Mouse (Mus musculus) hindbrain, embryonic 14.5 days (tissue): Measurements from ENCODE around the gene Acsl5. TPM values are rescaled to one million over a fixed set of nuclear protein-coding genes. Genes with fewer than 3 reads are reported as not detected.

ENCODE experiments used
- ATAC-seq: fragments of 200-750 bp; cut with Nextera tagmentation; 2 replicates; pipeline ENCODE4 v1.8.0; 2017; ENCODE audit warnings: moderate number of reproducible peaks, mild to moderate bottlenecking, moderate TSS enrichment, moderate library complexity; ENCODE audit not compliant: low FRiP score
- DNase-seq: peaks from one replicate; pipeline ENCODE4 v3.0.0-alpha.2; 2015; ENCODE audit warnings: low spot score
- H3K27ac ChIP-seq: fragments of 300-500 bp; sonication (generic); 2 replicates; pipeline ENCODE4 v1.5.1; 2014; ENCODE audit warnings: mild to moderate bottlenecking, moderate library complexity
- H3K27me3 ChIP-seq: fragments of 300-500 bp; sonication (generic); 2 replicates; pipeline ENCODE4 v1.6.1; 2014; ENCODE audit warnings: mild to moderate bottlenecking, low read length, mixed read lengths; ENCODE audit not compliant: control insufficient read depth, insufficient read depth
- H3K36me3 ChIP-seq: fragments of 300-500 bp; sonication (generic); replicated peaks from 2 replicates; pipeline ENCODE4 v1.6.1; 2014; ENCODE audit not compliant: control insufficient read depth, insufficient read depth
- H3K4me1 ChIP-seq: fragments of 300-500 bp; sonication (generic); replicated peaks from 2 replicates; pipeline ENCODE4 v1.6.1; 2014; ENCODE audit warnings: antibody characterized with exemption, low read length, mixed read lengths; ENCODE audit not compliant: control insufficient read depth, insufficient read depth
- H3K4me2 ChIP-seq: fragments of 300-500 bp; sonication (generic); replicated peaks from 2 replicates; pipeline ENCODE4 v1.6.1; 2014; ENCODE audit warnings: mild to moderate bottlenecking, moderate library complexity
- H3K4me3 ChIP-seq: fragments of 300-500 bp; sonication (generic); replicated peaks from 2 replicates; pipeline ENCODE4 v1.5.1; 2014; ENCODE audit warnings: mild to moderate bottlenecking, low read length
- H3K9ac ChIP-seq: fragments of 300-500 bp; sonication (generic); 2 replicates; pipeline ENCODE4 v1.6.1; 2014
- H3K9me3 ChIP-seq: fragments of 300-500 bp; sonication (generic); 2 replicates; pipeline ENCODE4 v1.6.1; 2016; ENCODE audit warnings: low read length; ENCODE audit not compliant: control insufficient read depth
- WGBS: fragments of 180-500 bp; shearing (Covaris S2); extraction: QIAGEN DNeasy Blood & Tissue Kit; methylation state at CpG from one replicate; pipeline ENCODE4 v1.1.7; 2014; 5-methylcytosine and 5-hydroxymethylcytosine counted together
- polyA plus RNA-seq: library from polyadenylated mRNA; unstranded; fragments of >200 nt; fragmentation: Nextera tagmentation; extraction: Ambion mirVana; gene quantifications from 2 replicates; pipeline ENCODE4 v1.2.1, GENCODE M21; 2014

The Acsl5 gene
- polyA plus RNA-seq, 1 experiment from 2014 or later, result 17.3 TPM

DNA sequence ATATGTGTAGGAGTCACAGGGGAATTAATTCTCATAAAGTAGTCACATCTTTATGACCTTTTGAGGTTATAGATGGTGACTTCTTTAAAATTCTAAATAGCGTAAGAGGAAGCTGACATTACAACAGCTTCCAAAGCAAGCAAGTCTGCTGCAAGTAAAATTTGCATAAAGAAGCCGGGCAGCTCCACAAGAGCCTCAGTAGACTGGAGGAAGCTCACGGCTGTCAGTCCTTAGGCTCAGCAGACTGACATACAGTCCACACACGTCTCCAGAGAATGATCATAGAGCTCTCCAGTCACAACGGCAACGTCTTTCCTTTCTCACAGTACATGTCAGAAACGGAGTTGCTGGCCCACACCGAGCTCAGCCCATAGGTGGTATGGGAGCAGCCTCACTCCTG lies 60.1 kb downstream of the Acsl5 start:
- H3K9me3 ChIP-seq, result no peaks in the 10 kb centered on the region
- no peak overlapping the region for H3K4me3 ChIP-seq
- H3K27ac ChIP-seq, result no peak overlapping the region
- DNase-seq, result no peak
- no peak overlapping the region for H3K9ac ChIP-seq
- H3K4me2 ChIP-seq, result no peak overlapping the region
- ATAC-seq, result no peak
- H3K4me1 ChIP-seq, result peaks cover 23% of the 10 kb centered on the region
- H3K27me3 ChIP-seq, result no peaks in the 10 kb centered on the region
- peaks cover 59% of the 10 kb centered on the region for H3K36me3 ChIP-seq
- WGBS, result 95% methylated on average over 8 of the region's 8 CpGs

DNA sequence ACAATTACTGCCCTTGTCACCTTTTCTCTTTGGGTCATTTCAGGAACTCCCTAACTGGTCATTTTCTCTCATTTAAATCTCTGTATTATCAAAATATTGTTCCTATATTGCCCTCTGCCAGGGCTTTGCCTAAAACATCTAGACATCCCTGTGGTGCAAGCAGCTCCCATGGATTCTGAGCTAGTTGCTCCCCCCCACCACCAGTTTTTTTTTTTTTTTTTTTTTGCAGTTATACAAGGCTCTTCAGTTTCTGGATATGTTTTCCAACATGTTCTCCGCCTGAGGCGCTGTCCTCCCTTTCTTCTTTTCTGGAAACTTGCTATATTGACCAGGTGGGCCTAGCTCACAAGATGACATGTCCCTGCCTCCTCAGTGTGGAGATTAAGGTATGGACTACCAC lies 61.9 kb downstream of the Acsl5 start:
- Histone ChIP-seq H3K4me3 (no peak overlapping the region), H3K4me1 (peaks cover 27% of the 10 kb centered on the region), H3K27me3 (no peaks in the 10 kb centered on the region), H3K4me2 (no peak overlapping the region), H3K27ac (no peak overlapping the region), H3K9me3 (no peaks in the 10 kb centered on the region), H3K9ac (no peak overlapping the region), H3K36me3 (peaks cover 43% of the 10 kb centered on the region)
- DNase-seq, result no peak
- WGBS, result 100% methylated on average over 2 of the region's 2 CpGs
- ATAC-seq, result no peak

DNA sequence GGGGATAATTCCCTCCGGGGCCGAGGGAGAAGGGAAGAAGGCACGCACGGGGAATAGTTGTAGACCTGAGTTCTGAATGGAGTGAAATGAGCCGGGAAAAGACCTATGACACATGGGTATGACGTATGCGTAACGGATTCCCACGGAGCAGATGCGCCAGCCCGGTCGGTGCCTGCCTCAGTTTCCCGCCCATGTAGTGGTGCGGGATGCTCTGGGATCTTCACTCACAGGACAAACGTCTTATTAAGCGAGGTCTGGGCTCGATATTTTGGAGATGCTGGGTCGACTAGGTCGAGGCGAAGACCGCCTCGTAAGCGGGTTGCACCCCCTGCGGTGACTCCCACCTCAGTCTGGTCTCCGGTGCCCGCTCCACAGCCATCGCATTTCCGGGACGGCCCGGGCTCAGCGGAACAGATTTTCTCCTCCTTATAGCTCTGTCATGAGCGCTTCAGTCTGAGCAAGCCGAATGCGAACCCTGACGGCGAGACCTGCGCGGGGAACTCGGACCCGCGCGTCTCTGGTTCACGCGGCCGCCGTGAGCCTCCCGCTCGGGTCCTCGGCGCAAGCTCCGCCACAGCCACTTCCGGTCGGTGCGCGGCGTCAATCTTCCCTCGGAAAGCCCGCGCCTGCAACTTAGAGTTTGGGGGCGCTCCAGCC lies 63.8 kb downstream of the Acsl5 start, which contains the start of gene Zdhhc6:
Gene Zdhhc6 (minus strand): TSS at position 581 of the 657 bp plus-strand sequence.
- Histone ChIP-seq H3K9me3 (no peaks in the 10 kb centered on the region), H3K36me3 (peaks cover 24% of the 10 kb centered on the region), H3K27ac (peak within 1 kb of the TSS; percentile 85), H3K4me2 (peak within 1 kb of the TSS; percentile 92), H3K27me3 (no peaks in the 10 kb centered on the region), H3K4me3 (peak within 1 kb of the TSS; percentile 80), H3K9ac (peak within 1 kb of the TSS; percentile 91), H3K4me1 (peaks cover 27% of the 10 kb centered on the region)
- under 1% methylated on average over 60 of the region's 60 CpGs for WGBS
- DNase-seq (no peak), ATAC-seq (peak; percentile 84)

- DNase-seq (peak; percentile 93), ATAC-seq (peak; percentile 93)
- WGBS, result under 1% methylated on average over 48 of the region's 48 CpGs
Measured at GRCm38 (mm10) chr19:55316109-55316714, 64.5 kb downstream of the Acsl5 start, which contains the start of gene Vti1a. Gene Vti1a, plus strand, starts transcription at chr19:55316295.

DNA sequence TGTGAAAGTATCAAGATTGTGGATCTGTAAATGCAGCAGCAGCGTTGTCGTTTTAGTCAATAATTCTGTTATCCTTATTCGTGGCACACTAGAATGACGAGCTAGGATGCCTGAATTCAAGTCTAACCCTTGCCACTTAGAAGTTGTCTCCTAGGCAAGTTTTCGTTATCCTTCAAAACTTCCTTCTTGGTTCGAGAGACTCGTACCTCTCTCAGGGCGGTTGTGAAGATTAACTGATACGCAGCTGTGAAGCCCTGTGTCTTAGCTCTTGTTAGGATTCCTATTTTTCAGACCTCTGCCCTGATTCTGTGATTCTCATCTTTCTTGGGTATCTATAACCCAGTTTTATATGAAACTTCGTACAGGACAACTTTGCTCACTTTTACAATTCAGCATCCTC lies 65.2 kb downstream of the Acsl5 start:
- peaks cover 27% of the 10 kb centered on the region for H3K4me1 ChIP-seq
- H3K4me2 ChIP-seq, result peak overlapping the region; percentile 92
- H3K9ac ChIP-seq, result peak overlapping the region; percentile 91
- DNase-seq (no peak), ATAC-seq (no peak)
- no peak overlapping the region for H3K27ac ChIP-seq
- peaks cover 11% of the 10 kb centered on the region; the same call in 1 of the 2 replicates for H3K36me3 ChIP-seq
- 64% methylated on average over 10 of the region's 10 CpGs for WGBS
- H3K4me3 ChIP-seq, result peak overlapping the region; percentile 80
- H3K9me3 ChIP-seq, result no peaks in the 10 kb centered on the region
- no peaks in the 10 kb centered on the region for H3K27me3 ChIP-seq

More at GRCm38 (mm10) chr19:55316109-55316714, 64.5 kb downstream of the Acsl5 start, which contains the start of gene Vti1a:
- Histone ChIP-seq H3K4me3 (peak within 1 kb of the TSS; percentile 80), H3K9me3 (no peaks in the 10 kb centered on the region), H3K4me1 (peaks cover 27% of the 10 kb centered on the region), H3K4me2 (peak within 1 kb of the TSS; percentile 92), H3K27ac (peak within 1 kb of the TSS; percentile 85), H3K9ac (peak within 1 kb of the TSS; percentile 91), H3K27me3 (no peaks in the 10 kb centered on the region), H3K36me3 (peaks cover 18% of the 10 kb centered on the region; the same call in 1 of the 2 replicates)

DNA sequence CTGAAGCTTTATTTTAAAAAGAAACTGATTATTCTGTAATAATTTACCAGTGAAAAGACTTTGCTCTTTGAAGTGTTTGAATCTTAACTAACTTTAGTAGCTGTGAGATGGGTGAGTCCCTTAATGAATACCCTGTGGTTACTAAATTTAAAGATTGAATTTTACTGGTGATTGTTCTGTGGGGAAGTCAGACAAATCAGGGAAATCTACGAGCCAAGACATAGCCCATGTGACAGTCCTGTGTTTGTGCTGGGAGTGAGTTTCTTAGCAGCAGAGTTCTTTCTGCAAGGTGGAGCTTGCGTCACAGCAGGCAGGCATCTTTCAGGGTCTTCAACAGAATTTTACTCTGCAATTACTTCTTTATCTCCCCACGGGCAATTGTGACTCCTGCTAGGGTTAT lies 67.3 kb downstream of the Acsl5 start:
- no peak overlapping the region for H3K4me2 ChIP-seq
- no peak overlapping the region for H3K4me3 ChIP-seq
- DNase-seq (no peak), ATAC-seq (no peak)
- no peaks in the 10 kb centered on the region for H3K27me3 ChIP-seq
- H3K27ac ChIP-seq, result no peak overlapping the region
- H3K9ac ChIP-seq, result no peak overlapping the region
- peaks cover 21% of the 10 kb centered on the region for H3K4me1 ChIP-seq
- no peaks in the 10 kb centered on the region for H3K9me3 ChIP-seq
- H3K36me3 ChIP-seq, result peaks cover 14% of the 10 kb centered on the region; the same call in 1 of the 2 replicates
- WGBS, result 78% methylated on average over 3 of the region's 3 CpGs

DNA sequence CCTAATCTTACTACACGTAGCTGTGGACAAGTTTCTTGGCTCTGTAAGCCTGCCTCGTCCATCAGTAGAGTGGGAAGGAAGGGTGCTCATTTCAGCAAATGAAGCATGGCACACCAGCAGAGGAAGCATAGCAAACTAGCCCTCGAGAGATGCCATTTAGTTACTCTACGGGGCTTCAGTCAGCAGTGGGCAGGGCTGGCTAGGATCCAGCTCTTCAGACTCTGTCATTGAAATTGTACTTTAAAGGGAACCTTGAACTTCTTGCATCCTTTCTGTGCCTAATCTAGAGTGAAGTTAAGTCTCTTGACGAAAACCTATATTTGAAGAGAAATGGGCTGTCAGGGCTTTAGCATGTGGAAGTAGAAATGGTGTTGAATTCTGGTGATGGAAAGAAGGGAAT lies 67.8 kb downstream of the Acsl5 start:
- Histone ChIP-seq H3K9me3 (no peaks in the 10 kb centered on the region), H3K27ac (no peak overlapping the region), H3K4me3 (no peak overlapping the region), H3K36me3 (peaks cover 18% of the 10 kb centered on the region; the same call in 1 of the 2 replicates), H3K4me1 (peaks cover 16% of the 10 kb centered on the region), H3K27me3 (no peaks in the 10 kb centered on the region), H3K9ac (no peak overlapping the region), H3K4me2 (no peak overlapping the region)
- ATAC-seq (no peak), DNase-seq (no peak)
- WGBS, result 70% methylated on average over 5 of the region's 5 CpGs

DNA sequence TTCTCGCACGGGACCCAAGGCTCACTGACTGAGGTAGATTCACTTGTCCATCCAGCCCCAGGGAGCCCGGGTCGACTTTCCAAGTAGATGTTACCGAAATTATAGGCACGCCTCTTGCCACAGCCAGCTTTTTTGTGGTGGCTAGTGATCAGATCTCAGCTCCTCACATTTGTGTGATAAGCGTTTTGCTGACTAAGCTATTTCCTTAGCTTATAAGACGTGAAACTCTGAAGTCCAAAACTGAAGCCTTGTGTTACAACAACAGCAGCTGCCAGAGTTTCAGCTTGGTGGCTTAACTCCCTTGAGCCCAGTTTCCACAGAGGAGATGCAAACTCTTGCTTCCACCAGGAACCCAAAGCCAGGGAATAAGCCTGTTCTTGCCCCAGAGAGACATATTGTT lies 70.9 kb downstream of the Acsl5 start:
- Histone ChIP-seq H3K9ac (no peak overlapping the region), H3K36me3 (peaks cover 25% of the 10 kb centered on the region; the same call in 1 of the 2 replicates), H3K4me3 (no peak overlapping the region), H3K27me3 (no peaks in the 10 kb centered on the region), H3K4me1 (no peaks in the 10 kb centered on the region), H3K9me3 (no peaks in the 10 kb centered on the region), H3K4me2 (no peak overlapping the region), H3K27ac (no peak overlapping the region)
- WGBS, result 97% methylated on average over 8 of the region's 8 CpGs
- ATAC-seq, result no peak
- no peak for DNase-seq

DNA sequence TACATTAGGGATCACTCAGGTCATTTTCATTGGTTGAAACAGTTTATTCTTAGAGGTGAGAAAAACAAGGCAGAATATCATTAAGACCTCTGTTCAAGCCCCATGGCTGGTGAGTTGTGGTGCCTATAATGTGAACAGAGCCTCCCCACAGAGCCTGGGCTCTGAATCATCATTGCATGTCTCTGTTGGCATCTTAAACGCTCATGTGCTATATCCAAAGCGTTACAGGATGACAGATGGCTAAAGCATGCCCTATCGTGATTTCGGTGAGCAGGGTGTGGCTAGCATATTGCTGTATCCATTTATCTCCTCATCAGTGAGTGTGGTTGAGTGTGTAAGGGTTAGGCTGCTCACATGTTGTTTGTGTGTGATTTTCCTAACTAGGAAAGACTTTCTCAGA lies 75.8 kb downstream of the Acsl5 start:
- no peak overlapping the region for H3K27ac ChIP-seq
- ATAC-seq, result no peak
- 95% methylated on average over 4 of the region's 4 CpGs for WGBS
- no peak overlapping the region for H3K4me2 ChIP-seq
- peaks cover 66% of the 10 kb centered on the region for H3K36me3 ChIP-seq
- no peak for DNase-seq
- H3K9me3 ChIP-seq, result no peaks in the 10 kb centered on the region
- H3K4me1 ChIP-seq, result no peaks in the 10 kb centered on the region
- no peak overlapping the region for H3K4me3 ChIP-seq
- no peak overlapping the region for H3K9ac ChIP-seq
- no peaks in the 10 kb centered on the region for H3K27me3 ChIP-seq
